Mouse (Mus musculus) CD8-positive naive resting alpha-beta T cell, adult 57 days (primary cell): Measurements from ENCODE around the gene Commd9. TPM values are rescaled to one million over a fixed set of nuclear protein-coding genes. Genes with fewer than 3 reads are reported as not detected.

Source experiments
- total RNA-seq: library from RNA; stranded (reverse); gene quantifications from one replicate; pipeline ENCODE4 v1.2.4, GENCODE M21; 2023

The Commd9 gene
- total RNA-seq = 16.3 TPM

GRCm38 (mm10) chr2:101885768-101886438, at the start of gene Commd9:
TSS of gene Commd9 (plus strand) at chr2:101886247.

GRCm38 (mm10) chr2:101882998-101883397, 3.0 kb upstream of the Commd9 start, which contains the start of gene Prr5l:
TSS of gene Prr5l (minus strand) at chr2:101883027.

Other genes with a start within 250 kb of the Commd9 start
- gene Rag1, start 236.7 kb upstream of the Commd9 start, total RNA-seq = 0.15 TPM
- gene B230118H07Rik, start 236.7 kb upstream of the Commd9 start, total RNA-seq = 1.8 TPM
- gene Traf6, start 207.8 kb upstream of the Commd9 start, total RNA-seq = 51.0 TPM
- gene Prr5l, start 3.2 kb upstream of the Commd9 start, total RNA-seq = 2.4 TPM